Mouse (Mus musculus) intestine, embryonic 16.5 days (tissue): ENCODE measurements around the gene Upp2. TPM values are rescaled to one million over a fixed set of nuclear protein-coding genes. Genes with fewer than 3 reads are reported as not detected.

Experiments
- ATAC-seq: fragments of 200-750 bp; cut with Nextera tagmentation; 2 replicates; pipeline ENCODE4 v1.8.0; 2017; ENCODE audit warnings: moderate TSS enrichment, moderate library complexity
- H3K27ac ChIP-seq: fragments of 300-500 bp; sonication (generic); 2 replicates; pipeline ENCODE4 v1.5.1; 2014; ENCODE audit warnings: mild to moderate bottlenecking, low read length
- H3K27me3 ChIP-seq: fragments of 300-500 bp; sonication (generic); replicated peaks from 2 replicates; pipeline ENCODE4 v1.6.1; 2014; ENCODE audit warnings: low read length, control low read depth, mixed read lengths; ENCODE audit not compliant: control insufficient read depth, insufficient read depth
- H3K36me3 ChIP-seq: fragments of 300-500 bp; sonication (generic); 2 replicates; pipeline ENCODE4 v1.6.1; 2014; ENCODE audit warnings: low read length, control low read depth; ENCODE audit not compliant: control insufficient read depth, insufficient read depth
- H3K4me1 ChIP-seq: fragments of 300-500 bp; sonication (generic); 2 replicates; pipeline ENCODE4 v1.6.1; 2014; ENCODE audit warnings: low read length, control low read depth, mixed read lengths; ENCODE audit not compliant: control insufficient read depth, insufficient read depth
- H3K4me2 ChIP-seq: fragments of 300-500 bp; sonication (generic); 2 replicates; pipeline ENCODE4 v1.6.1; 2014; ENCODE audit warnings: low read depth, low read length, control low read depth
- H3K4me3 ChIP-seq: fragments of 300-500 bp; sonication (generic); 2 replicates; pipeline ENCODE4 v1.5.1; 2014; ENCODE audit warnings: mild to moderate bottlenecking, low read length
- H3K9ac ChIP-seq: fragments of 300-500 bp; sonication (generic); 2 replicates; pipeline ENCODE4 v1.6.1; 2014; ENCODE audit warnings: low read depth, low read length
- H3K9me3 ChIP-seq: fragments of 300-500 bp; sonication (generic); 2 replicates; pipeline ENCODE4 v1.6.1; 2016; ENCODE audit warnings: low read length, control low read depth; ENCODE audit not compliant: control insufficient read depth
- WGBS: fragments of 180-500 bp; shearing (Covaris S2); extraction: QIAGEN DNeasy Blood & Tissue Kit; methylation state at CpG from one replicate; pipeline ENCODE4 v1.1.7; 2014; 5-methylcytosine and 5-hydroxymethylcytosine counted together
- polyA plus RNA-seq: library from polyadenylated mRNA; unstranded; fragments of >200 nt; fragmentation: Nextera tagmentation; extraction: Ambion mirVana; gene quantifications from 2 replicates; pipeline ENCODE4 v1.2.1, GENCODE M21; 2015

Gene Upp2
- polyA plus RNA-seq, 1 experiment from 2014 or later: 5.7 TPM

GRCm38 (mm10) chr2:58565267-58565666 is 1.8 kb upstream of the Upp2 start:
- no peak for ATAC-seq
- 0 out of 2 replicates have a peak overlapping the region, but pooled peaks have one; percentile 25 for H3K27ac ChIP-seq

GRCm38 (mm10) chr2:58566049-58566409 is 1.1 kb upstream of the Upp2 start:
- H3K27me3 ChIP-seq: no peaks in the 10 kb centered on the region
- H3K9me3 ChIP-seq: no peaks in the 10 kb centered on the region
- H3K4me3 ChIP-seq: peak overlapping the region; percentile 91
- H3K4me1 ChIP-seq: peaks cover 31% of the 10 kb centered on the region
- WGBS: 6% methylated on average over 6 of the region's 6 CpGs
- peak overlapping the region; percentile 92 for H3K9ac ChIP-seq
- peak overlapping the region; percentile 74 for H3K4me2 ChIP-seq
- H3K27ac ChIP-seq: peak overlapping the region; percentile 97
- ATAC-seq: no peak
- no peaks in the 10 kb centered on the region for H3K36me3 ChIP-seq

More at GRCm38 (mm10) chr2:58565267-58565666, 1.8 kb upstream of the Upp2 start:
- peak overlapping the region; percentile 74 for H3K4me2 ChIP-seq
- no peaks in the 10 kb centered on the region for H3K27me3 ChIP-seq
- H3K4me1 ChIP-seq: peaks cover 31% of the 10 kb centered on the region
- no peaks in the 10 kb centered on the region for H3K9me3 ChIP-seq
- H3K36me3 ChIP-seq: no peaks in the 10 kb centered on the region
- WGBS: 54% methylated on average over 6 of the region's 6 CpGs
- H3K4me3 ChIP-seq: peak overlapping the region; percentile 91
- H3K9ac ChIP-seq: peak overlapping the region; percentile 92

- WGBS: under 1% methylated on average over 62 of the region's 78 CpGs
- ATAC-seq: peak; percentile 73
- peaks cover 31% of the 10 kb centered on the region for H3K4me1 ChIP-seq
These were observed 560 bp upstream of the Upp2 start for GRCm38 (mm10) chr2:58566410-58567065.

GRCm38 (mm10) chr2:58567866-58568719 is 995 bp downstream of the Upp2 start:
- no peak for ATAC-seq
- peaks cover 31% of the 10 kb centered on the region for H3K4me1 ChIP-seq
- peak overlapping the region; percentile 64 for H3K4me2 ChIP-seq
- H3K4me3 ChIP-seq: peak overlapping the region; percentile 91
- no peaks in the 10 kb centered on the region for H3K27me3 ChIP-seq
- 9% methylated on average over 12 of the region's 12 CpGs for WGBS
- H3K27ac ChIP-seq: peak overlapping the region; percentile 97
- H3K36me3 ChIP-seq: no peaks in the 10 kb centered on the region
- no peaks in the 10 kb centered on the region for H3K9me3 ChIP-seq
- peak overlapping the region; percentile 92 for H3K9ac ChIP-seq

More at GRCm38 (mm10) chr2:58566410-58567065, 560 bp upstream of the Upp2 start:
- Histone ChIP-seq H3K9me3 (no peaks in the 10 kb centered on the region), H3K4me3 (peak overlapping the region; percentile 91), H3K36me3 (no peaks in the 10 kb centered on the region), H3K27ac (peak overlapping the region; percentile 97), H3K9ac (peak overlapping the region; percentile 92), H3K27me3 (no peaks in the 10 kb centered on the region), H3K4me2 (peak overlapping the region; percentile 74)

GRCm38 (mm10) chr2:58568841-58569645 is 1.9 kb downstream of the Upp2 start:
- WGBS: 71% methylated on average over 4 of the region's 4 CpGs
- no peak overlapping the region for H3K4me3 ChIP-seq
- H3K9ac ChIP-seq: peak overlapping the region; percentile 92; the same call in 1 of the 2 replicates
- no peak overlapping the region for H3K4me2 ChIP-seq
- peaks cover 31% of the 10 kb centered on the region for H3K4me1 ChIP-seq
- peak overlapping the region; percentile 97; the same call in 1 of the 2 replicates for H3K27ac ChIP-seq
- no peaks in the 10 kb centered on the region for H3K9me3 ChIP-seq
- H3K36me3 ChIP-seq: no peaks in the 10 kb centered on the region
- no peaks in the 10 kb centered on the region for H3K27me3 ChIP-seq
- ATAC-seq: no peak

- Histone ChIP-seq H3K9ac (no peak overlapping the region), H3K4me2 (no peak overlapping the region), H3K9me3 (no peaks in the 10 kb centered on the region), H3K27me3 (no peaks in the 10 kb centered on the region), H3K36me3 (no peaks in the 10 kb centered on the region), H3K27ac (no peak overlapping the region), H3K4me3 (no peak overlapping the region), H3K4me1 (peaks cover under 1% of the 10 kb centered on the region; the same call in 1 of the 2 replicates)
- 82% methylated on average over 2 of the region's 2 CpGs for WGBS
- ATAC-seq: no peak
These were observed 7.1 kb downstream of the Upp2 start for GRCm38 (mm10) chr2:58574167-58574566.

- 71% methylated on average over 10 of the region's 10 CpGs for WGBS
These were observed 19.2 kb downstream of the Upp2 start for GRCm38 (mm10) chr2:58586311-58586710.

GRCm38 (mm10) chr2:58589637-58590036 is 22.5 kb downstream of the Upp2 start:
- H3K36me3 ChIP-seq: no peaks in the 10 kb centered on the region
- no peaks in the 10 kb centered on the region for H3K9me3 ChIP-seq
- no peak overlapping the region for H3K4me3 ChIP-seq
- H3K4me1 ChIP-seq: peaks cover 8% of the 10 kb centered on the region
- no peak overlapping the region for H3K4me2 ChIP-seq
- no peak overlapping the region for H3K9ac ChIP-seq
- no peak overlapping the region for H3K27ac ChIP-seq
- WGBS: 49% methylated on average over 4 of the region's 4 CpGs
- no peaks in the 10 kb centered on the region for H3K27me3 ChIP-seq
- peak; percentile 67 for ATAC-seq

More at GRCm38 (mm10) chr2:58586311-58586710, 19.2 kb downstream of the Upp2 start:
- H3K9me3 ChIP-seq: no peaks in the 10 kb centered on the region
- no peak overlapping the region for H3K27ac ChIP-seq
- no peaks in the 10 kb centered on the region for H3K36me3 ChIP-seq
- H3K27me3 ChIP-seq: no peaks in the 10 kb centered on the region
- ATAC-seq: no peak
- H3K9ac ChIP-seq: no peak overlapping the region
- no peak overlapping the region for H3K4me2 ChIP-seq
- H3K4me3 ChIP-seq: no peak overlapping the region
- H3K4me1 ChIP-seq: peaks cover 8% of the 10 kb centered on the region

- WGBS: 93% methylated on average over 1 of the region's 1 CpGs
- no peak overlapping the region for H3K27ac ChIP-seq
- ATAC-seq: 0 out of 2 replicates have a peak, but pooled peaks have one; percentile 16
These were observed 23.0 kb downstream of the Upp2 start for GRCm38 (mm10) chr2:58590055-58590454.

More at GRCm38 (mm10) chr2:58590055-58590454, 23.0 kb downstream of the Upp2 start:
- Histone ChIP-seq H3K9ac (no peak overlapping the region), H3K4me1 (peaks cover 8% of the 10 kb centered on the region), H3K27me3 (no peaks in the 10 kb centered on the region), H3K4me2 (no peak overlapping the region), H3K9me3 (no peaks in the 10 kb centered on the region), H3K36me3 (no peaks in the 10 kb centered on the region), H3K4me3 (no peak overlapping the region)
